ENCODE assay signal across 9 mouse cellular contexts in the genomic region with DNA sequence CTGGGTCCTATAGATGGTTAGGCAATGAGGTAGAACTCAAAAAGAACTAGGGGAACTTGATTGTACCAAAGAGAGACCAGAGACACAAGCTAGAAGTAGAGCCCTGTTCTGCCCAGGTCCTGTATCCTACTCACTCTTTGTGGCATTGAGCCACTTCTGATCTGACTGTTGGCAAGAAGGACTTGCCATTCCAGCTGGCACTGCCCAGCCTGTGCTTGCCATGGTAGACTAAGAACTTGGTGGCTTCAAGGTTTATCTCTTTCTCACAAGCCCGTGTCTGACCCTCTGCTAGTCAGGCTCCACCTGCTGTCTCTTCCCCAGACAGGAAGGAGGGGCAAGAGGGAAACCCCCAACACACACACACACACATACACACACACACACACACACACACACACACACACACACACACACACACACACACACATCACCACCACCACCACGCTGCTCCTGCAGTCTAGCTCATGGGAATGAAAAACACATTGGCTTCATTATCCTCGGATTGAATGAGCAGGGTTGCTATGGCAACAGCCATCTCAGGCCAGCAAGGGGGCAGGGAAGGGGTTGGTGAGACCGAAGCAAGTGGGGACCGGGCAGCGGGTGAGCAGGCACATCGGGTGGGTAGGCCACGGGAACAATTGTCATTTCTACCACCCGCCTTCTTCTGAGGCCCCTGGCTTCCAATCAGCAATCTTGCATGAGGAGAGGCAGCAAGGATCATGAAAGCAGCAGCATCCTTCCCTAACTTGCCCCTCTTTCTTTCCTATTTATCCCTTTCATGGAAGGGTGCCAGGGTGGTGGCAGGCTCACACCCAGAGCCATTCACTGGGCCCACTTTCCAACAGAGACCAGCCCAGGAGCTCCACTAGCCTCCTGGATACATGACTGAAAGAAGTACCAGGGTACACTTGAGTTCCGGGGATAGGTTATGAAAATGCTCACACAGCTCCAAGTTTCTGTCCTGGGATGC.
DNase-seq lines count a peak whose midpoint lies in the region; ATAC-seq lines count a peak whose summit lies in the region.
"Had no signal": no experiment of that assay in that cellular context is flagged by ENCODE, and none has a peak within 500 bp of the region (broad histone marks: within the 10 kb centered on the region; RNA-seq: fewer than 3 reads in every experiment).

No protein-coding gene starts in this region.

- WGBS in forebrain, embryonic 12.5 days: 8% methylated on average over 10 of the region's 10 CpGs
- WGBS in midbrain, embryonic 15.5 days: 23% methylated on average over 10 of the region's 10 CpGs
- 74% methylated on average over 10 of the region's 10 CpGs for WGBS in heart, embryonic 10.5 days

- H3K9ac ChIP-seq in forebrain, embryonic 12.5 days: peak overlapping the region; percentile 12; the same call in 1 of the 2 replicates
- no peak overlapping the region for H3K9ac ChIP-seq in midbrain, embryonic 15.5 days

- peak; percentile 85 for ATAC-seq in forebrain, embryonic 12.5 days (ENCODE audit: low FRiP score)
- ATAC-seq in midbrain, embryonic 15.5 days (replicated peaks): peak; percentile 78

- DNase-seq in layer of hippocampus, adult 11-12 months (ENCODE audit: low spot score): peak; percentile 63
- DNase-seq in layer of hippocampus, adult 9-10 months (ENCODE audit: low spot score): no peak
- peak; percentile 63 to 77 for DNase-seq in layer of hippocampus, postnatal 10 days (ENCODE audit: low spot score in 2 of 2)
- DNase-seq in heart, embryonic 10.5 days (ENCODE audit: low spot score): no peak
- no peak for DNase-seq in heart, postnatal 4 days
- DNase-seq in gastrocnemius, adult 18-20 months (ENCODE audit: low spot score): no peak

- H3K4me3 ChIP-seq in forebrain, embryonic 12.5 days (replicated peaks): no peak overlapping the region
- no peak overlapping the region for H3K4me3 ChIP-seq in midbrain, embryonic 15.5 days
- no peak overlapping the region for H3K4me3 ChIP-seq in heart, embryonic 10.5 days

- peaks cover 50% of the 10 kb centered on the region for H3K36me3 ChIP-seq in forebrain, embryonic 12.5 days (replicated peaks)
- H3K36me3 ChIP-seq in midbrain, embryonic 15.5 days (replicated peaks): no peaks in the 10 kb centered on the region
- peaks cover 53% of the 10 kb centered on the region for H3K36me3 ChIP-seq in heart, embryonic 10.5 days

- peaks cover 91% of the 10 kb centered on the region for H3K4me1 ChIP-seq in forebrain, embryonic 12.5 days
- H3K4me1 ChIP-seq in midbrain, embryonic 15.5 days: peaks cover 78% of the 10 kb centered on the region
- peaks cover 73% of the 10 kb centered on the region for H3K4me1 ChIP-seq in heart, embryonic 10.5 days

- peak overlapping the region; percentile 91 for H3K27ac ChIP-seq in forebrain, embryonic 12.5 days
- H3K27ac ChIP-seq in midbrain, embryonic 15.5 days: peak overlapping the region; percentile 85
- no peak overlapping the region for H3K27ac ChIP-seq in heart, embryonic 10.5 days
- H3K27ac ChIP-seq: macrophage had no signal

- no peaks in the 10 kb centered on the region for H3K27me3 ChIP-seq in forebrain, embryonic 12.5 days
- H3K27me3 ChIP-seq in midbrain, embryonic 15.5 days (replicated peaks): no peaks in the 10 kb centered on the region
- no peaks in the 10 kb centered on the region for H3K27me3 ChIP-seq in heart, embryonic 10.5 days (ENCODE audit: insufficient read depth, poor library complexity, severe bottlenecking)

- no peaks in the 10 kb centered on the region for H3K9me3 ChIP-seq in forebrain, embryonic 12.5 days
- H3K9me3 ChIP-seq in midbrain, embryonic 15.5 days: no peaks in the 10 kb centered on the region
- no peaks in the 10 kb centered on the region for H3K9me3 ChIP-seq in heart, embryonic 10.5 days

- H3K4me2 ChIP-seq in forebrain, embryonic 12.5 days: peak overlapping the region; percentile 27
- peak overlapping the region; percentile 21; the same call in 1 of the 2 replicates for H3K4me2 ChIP-seq in midbrain, embryonic 15.5 days

Comparison
In these comparisons a context has a peak if more than half of its experiments do, and no peak if none do; other contexts are left out.
1. DNase-seq: peak in layer of hippocampus, adult 11-12 months (single experiment) and layer of hippocampus, postnatal 10 days (2 of 2); none in layer of hippocampus, adult 9-10 months (single experiment), heart, embryonic 10.5 days (single experiment), heart, postnatal 4 days (single experiment) and gastrocnemius, adult 18-20 months (single experiment).